ENCODE assay signal across 8 mouse cellular contexts in the genomic region with DNA sequence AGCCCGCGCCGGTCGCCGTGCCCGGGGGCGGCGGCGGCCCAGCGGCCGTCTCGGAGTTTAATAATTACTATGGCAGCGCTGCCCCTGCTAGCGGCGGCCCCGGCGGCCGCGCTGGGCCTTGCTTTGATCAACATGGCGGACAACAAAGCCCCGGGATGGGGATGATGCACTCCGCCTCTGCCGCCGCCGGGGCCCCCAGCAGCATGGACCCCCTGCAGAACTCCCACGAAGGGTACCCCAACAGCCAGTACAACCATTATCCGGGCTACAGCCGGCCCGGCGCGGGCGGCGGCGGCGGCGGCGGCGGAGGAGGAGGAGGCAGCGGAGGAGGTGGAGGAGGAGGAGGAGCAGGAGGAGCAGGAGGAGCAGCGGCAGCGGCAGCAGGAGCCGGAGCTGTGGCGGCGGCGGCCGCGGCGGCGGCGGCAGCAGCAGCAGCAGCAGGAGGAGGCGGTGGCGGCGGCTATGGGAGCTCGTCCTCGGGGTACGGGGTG. TPM values are rescaled to one million over a fixed set of nuclear protein-coding genes. Genes with fewer than 3 reads are reported as not detected.
DNase-seq lines count a peak whose midpoint lies in the region; ATAC-seq and TF ChIP-seq lines count a peak whose summit lies in the region.

No protein-coding gene starts in this region.

- peak; percentile 40 for ATAC-seq in hindbrain, embryonic 13.5 days (ENCODE audit: low FRiP score)

- H3K4me1 ChIP-seq in hindbrain, embryonic 13.5 days (replicated peaks) = peaks cover 40% of the 10 kb centered on the region

- TF ChIP-seq CTCF in left cerebral cortex, adult 2 months (IDR thresholded peaks at IDR 0.05) = no peak

- peak overlapping the region; percentile 100 for H3K9ac ChIP-seq in hindbrain, embryonic 13.5 days

- peak; percentile 77 for DNase-seq in NIH3T3 (ENCODE audit: low read depth)
- DNase-seq in cerebellum, adult 8-10 months = peak; percentile 79
- peak; percentile 64 to 66 for DNase-seq in frontal cortex, postnatal 14 days (ENCODE audit: low spot score in 2 of 2)
- peak; percentile 79 to 81 for DNase-seq in left cerebral cortex, adult 2 months (ENCODE audit: extremely low spot score in 1 of 2, low spot score in 2 of 2)
- peak; percentile 83 to 88 for DNase-seq in lung, postnatal 4 days
- DNase-seq in right cerebral cortex, postnatal 14 days = peak; percentile 68
- DNase-seq in urinary bladder, postnatal 25 days (ENCODE audit: low spot score) = peak; percentile 69

- peak overlapping the region; percentile 85 for H3K4me3 ChIP-seq in hindbrain, embryonic 13.5 days
- peak overlapping the region; percentile 90 for H3K4me3 ChIP-seq in left cerebral cortex, adult 2 months

- H3K36me3 ChIP-seq in hindbrain, embryonic 13.5 days = no peaks in the 10 kb centered on the region

- 0% methylated on average over 46 of the region's 56 CpGs for WGBS in hindbrain, embryonic 13.5 days

- peak overlapping the region; percentile 100 for H3K27ac ChIP-seq in hindbrain, embryonic 13.5 days
- peak overlapping the region; percentile 99 for H3K27ac ChIP-seq in left cerebral cortex, adult 2 months

- peak overlapping the region; percentile 69 for H3K4me2 ChIP-seq in hindbrain, embryonic 13.5 days

- no peaks in the 10 kb centered on the region for H3K9me3 ChIP-seq in hindbrain, embryonic 13.5 days

- no peaks in the 10 kb centered on the region for H3K27me3 ChIP-seq in hindbrain, embryonic 13.5 days

- intact Hi-C loops in left cerebral cortex, adult 2 months (cut with DNase I) = loop anchor here (1.0 to 10.0 kb wide), 3 partner anchors 194 to 531 kb away; no protein-coding TSS in a partner anchor

RNA-seq across cellular contexts. Expression of gene Arid1b, which starts 1.5 kb away (rescaled TPM):
- polyA plus RNA-seq in hindbrain, embryonic 13.5 days (2015; fragmentation: Nextera tagmentation; extraction: Ambion mirVana) = 14.8 and 16.1 TPM in 2 replicates
- 10 to 100 TPM; 81.4 to 86.1 TPM for total RNA-seq in left cerebral cortex, adult 2 months (2021)

Comparison
In these comparisons a context has a peak if more than half of its experiments do, and no peak if none do; other contexts are left out.
1. Peak in every context shown above with its lines: DNase-seq, ATAC-seq, H3K4me3 ChIP-seq and H3K27ac ChIP-seq.